Mouse (Mus musculus) liver, postnatal 0 days (tissue): ENCODE measurements around the gene Ak4.

Experiments used
- CTCF ChIP-seq: sonication (generic); IDR thresholded peaks from 2 replicates; pipeline ENCODE4 v1.5.1; 2016; ENCODE audit warnings: antibody characterized with exemption, low read depth
- EP300 ChIP-seq: IDR thresholded peaks from 2 replicates; pipeline ENCODE4 v1.6.1; 2016; ENCODE audit warnings: antibody characterized with exemption, low read depth, mild to moderate bottlenecking

GRCm38 (mm10) chr4:101426566-101426965 is 7.5 kb downstream of the Ak4 start:
- no peak for TF ChIP-seq CTCF
- no peak for TF ChIP-seq EP300
